Mouse (Mus musculus): Measurements from ENCODE around the gene Klc1.

The Klc1 gene

DNA sequence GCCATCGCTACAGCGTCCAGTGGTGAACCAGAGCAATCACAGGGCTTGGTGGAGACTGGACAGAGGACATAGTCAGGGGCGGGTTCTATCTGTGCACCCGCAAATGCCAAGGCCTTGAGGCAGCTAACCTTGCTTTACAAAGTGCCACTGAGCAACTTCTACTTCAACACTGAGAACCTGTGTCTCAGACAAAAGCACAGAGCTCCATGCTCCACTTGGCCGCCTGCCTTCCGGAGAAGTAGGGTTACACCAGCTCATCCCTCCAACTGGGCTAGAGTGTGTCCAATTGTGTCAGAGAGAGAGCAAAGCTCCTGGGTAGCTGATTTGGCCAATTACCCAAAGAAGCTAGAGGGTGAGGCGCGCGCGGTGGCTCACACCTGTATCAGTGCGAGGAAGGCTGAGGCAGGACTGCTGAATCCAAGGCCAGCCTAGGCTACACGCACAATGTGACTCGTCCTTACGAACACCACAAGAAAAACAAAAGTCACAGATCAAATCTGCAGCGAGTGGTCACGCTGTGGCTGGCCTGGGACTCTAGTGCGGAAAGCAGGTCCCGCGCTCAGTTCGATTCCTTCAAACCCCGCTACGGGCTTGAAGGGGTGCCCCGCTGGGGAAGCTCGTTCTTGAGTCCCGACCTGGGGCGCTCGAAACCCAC lies 54.6 kb downstream of the Klc1 start:
- no peak for DNase-seq (ENCODE audit: low read depth, low spot score)

DNA sequence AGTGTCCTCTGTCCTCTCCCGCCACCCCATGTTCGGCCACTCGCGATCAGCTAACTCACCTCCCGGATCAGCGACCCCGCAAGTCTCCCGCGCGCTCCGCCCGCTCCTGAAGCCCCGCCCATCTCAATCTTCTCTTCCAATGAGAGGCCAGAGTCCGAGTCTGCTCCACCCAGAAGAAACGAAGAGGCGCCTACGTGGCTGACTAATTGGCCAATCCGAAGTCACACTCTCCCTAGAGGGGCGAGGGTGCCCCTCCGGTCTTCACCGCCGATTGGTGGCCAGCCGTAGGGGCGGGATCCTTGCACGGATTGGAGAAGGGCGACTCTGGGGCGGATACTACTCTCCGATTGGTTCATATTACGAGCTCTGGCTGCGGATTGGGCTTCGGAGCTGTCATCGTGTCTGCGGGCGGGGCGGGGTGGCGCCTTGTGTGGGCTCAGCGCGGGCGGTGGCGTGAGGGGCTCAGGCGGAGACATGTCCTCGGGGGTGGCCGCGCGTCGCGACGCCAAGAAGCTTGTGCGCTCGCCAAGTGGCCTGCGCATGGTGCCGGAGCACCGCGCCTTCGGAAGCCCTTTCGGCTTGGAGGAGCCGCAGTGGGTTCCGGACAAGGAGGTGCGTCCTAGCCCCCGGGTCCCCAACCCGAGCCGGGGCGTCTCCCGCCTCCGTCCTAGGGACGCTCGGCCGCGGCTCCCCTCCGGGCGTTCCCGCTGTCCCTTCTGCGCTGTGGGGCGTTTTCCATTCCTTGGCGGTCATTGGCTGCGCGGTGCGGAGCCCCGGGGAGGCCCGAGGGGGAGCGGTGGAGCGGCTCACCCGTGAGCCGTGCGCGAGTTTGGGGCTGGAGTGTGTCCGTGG lies 55.3 kb downstream of the Klc1 start, which contains the start of the genes Xrcc3 and Zfyve21:
Gene Xrcc3, minus strand, starts transcription at position 108 of the 852 bp plus-strand sequence.
Gene Zfyve21, plus strand, starts transcription at position 405 of the 852 bp plus-strand sequence.
- DNase-seq (ENCODE audit: low read depth, low spot score), result peak; percentile 98

DNA sequence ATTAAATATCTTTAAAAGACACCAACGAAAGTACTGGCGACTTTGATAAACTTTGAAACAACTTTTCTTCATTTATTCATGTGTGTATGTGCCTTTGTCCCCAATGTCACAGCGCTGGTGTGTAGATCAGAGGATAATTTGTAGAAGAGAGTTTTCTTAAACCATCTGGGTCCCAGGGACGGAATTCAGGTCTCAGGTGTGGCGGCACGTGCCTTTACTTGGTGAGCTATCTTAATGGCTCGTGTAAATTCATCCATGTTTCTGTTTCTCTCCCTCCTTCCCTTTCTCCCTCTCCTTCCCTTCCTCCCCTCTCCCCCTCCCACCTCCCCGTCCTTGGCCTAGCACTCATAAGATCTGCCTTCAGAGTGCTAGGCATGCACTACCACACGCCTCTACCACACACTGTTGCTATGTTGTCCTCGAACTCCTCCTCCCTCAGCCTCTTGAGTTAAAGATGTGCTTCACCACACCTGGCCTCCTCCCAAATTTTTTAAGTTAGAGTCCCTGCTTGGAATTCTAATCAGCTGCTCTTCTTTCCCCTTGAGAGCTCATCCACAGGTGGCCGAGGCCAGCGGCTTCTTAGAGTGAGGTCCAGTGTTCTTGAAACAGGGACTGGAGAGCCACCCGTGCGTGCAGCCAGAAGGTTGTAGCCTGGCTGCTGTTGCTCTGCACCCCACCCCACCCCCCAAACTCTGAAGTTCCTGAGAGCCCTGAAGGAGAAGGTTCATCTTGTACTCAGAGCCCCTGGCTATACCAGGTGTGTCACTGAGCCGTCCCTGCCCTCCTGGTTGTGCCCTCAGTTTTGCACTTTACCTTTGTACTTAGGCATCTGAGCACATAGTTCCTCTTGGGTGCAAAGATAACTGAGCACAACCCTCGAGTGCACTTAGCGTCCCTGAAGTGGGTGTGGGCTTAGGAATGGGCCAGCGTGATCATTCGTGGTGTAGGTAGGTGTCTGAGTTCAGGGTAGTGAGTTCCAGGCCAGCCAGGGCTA lies 56.4 kb downstream of the Klc1 start:
- DNase-seq (ENCODE audit: low read depth, low spot score), result no peak

DNA sequence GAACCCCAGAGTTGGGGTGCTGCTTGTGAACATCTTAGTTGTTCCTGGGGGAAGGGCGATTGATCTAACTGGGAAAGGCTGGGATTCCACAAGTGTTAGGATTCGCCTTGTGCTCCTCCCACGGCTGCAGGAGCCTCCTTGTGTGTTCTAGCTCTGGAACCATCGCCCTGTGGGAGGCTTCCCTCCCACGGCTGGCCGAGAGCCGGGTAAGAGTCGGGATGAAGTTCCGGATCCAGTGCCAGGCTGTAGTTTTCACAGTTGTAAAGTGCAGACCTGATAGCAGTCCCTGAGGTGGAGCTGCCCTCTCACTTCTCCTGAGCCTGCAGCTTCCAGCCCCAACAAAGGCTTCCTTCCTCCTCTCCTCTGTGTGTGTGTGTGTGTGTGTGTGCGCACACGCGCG lies 57.9 kb downstream of the Klc1 start:
- no peak for DNase-seq (ENCODE audit: low read depth, low spot score)

DNA sequence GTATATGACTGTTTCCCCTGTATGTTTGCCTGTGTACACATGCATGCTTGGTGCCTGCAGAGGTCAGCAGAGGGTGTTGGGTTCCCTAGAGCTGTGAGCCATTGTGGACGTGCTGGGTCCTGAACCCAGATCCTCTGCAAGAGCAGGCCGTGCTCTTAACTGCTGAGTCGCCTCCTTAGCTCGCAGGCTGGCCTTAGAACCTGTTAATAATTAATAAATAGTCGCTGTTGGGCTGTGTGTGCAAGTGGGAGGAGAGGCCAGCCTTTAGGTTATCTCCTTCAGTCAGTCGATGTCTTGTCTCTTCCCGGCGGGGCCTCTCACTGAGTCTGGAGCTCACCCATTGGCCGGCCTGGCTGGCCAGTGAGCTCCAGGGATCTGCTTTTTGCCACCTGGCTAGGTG lies 58.3 kb downstream of the Klc1 start:
- DNase-seq (ENCODE audit: low read depth, low spot score), result no peak

- DNase-seq (ENCODE audit: low read depth, low spot score), result no peak
Measured at GRCm38 (mm10) chr12:111817991-111818390, 59.3 kb downstream of the Klc1 start.

- no peak for DNase-seq (ENCODE audit: low read depth, low spot score)
Measured at GRCm38 (mm10) chr12:111819936-111820335, 61.3 kb downstream of the Klc1 start.

DNA sequence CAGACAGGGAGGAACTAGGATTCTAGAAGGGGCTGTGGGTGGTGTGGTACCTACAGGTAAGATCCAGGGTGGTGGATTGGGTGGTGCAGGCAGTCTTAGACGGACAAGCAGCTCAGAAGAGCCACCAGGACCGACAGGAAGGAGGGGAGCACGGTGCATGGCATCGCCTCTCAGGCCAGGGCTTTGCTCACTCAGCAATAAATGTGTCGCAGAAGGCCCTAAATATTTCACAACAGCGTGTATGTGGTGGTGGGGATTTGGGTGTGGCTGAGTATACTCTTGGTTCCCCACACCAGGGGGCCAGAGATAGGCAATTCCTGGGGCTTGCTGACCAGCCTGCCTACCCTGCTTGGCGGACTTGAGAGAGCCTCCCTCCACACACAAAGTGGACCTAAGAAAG lies 62.1 kb downstream of the Klc1 start:
- no peak for DNase-seq (ENCODE audit: low read depth, low spot score)

DNA sequence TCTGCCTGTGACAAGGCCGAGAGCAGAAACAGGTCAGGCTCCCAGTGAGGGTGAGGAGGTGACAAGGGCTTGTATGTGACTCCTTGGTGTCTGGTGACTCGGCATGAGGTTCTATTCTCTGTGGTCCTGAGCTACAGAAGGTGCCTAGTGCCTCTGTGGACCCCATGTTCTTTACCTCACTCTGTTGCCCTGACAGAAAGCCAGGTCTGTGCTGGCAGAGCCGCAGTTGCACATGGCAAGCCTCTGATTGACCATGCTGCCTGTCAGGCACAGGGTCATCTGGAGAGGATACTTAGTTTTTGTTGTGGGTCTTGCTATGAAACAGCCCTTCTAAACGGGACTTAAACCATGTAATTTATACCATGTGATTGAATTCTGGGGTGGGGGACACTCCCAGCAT lies 63.3 kb downstream of the Klc1 start:
- no peak for DNase-seq (ENCODE audit: low read depth, low spot score)

GRCm38 (mm10) chr12:111827556-111827955 lies 68.9 kb downstream of the Klc1 start:
- no peak for DNase-seq (ENCODE audit: low read depth, low spot score)

- no peak for DNase-seq (ENCODE audit: low read depth, low spot score)
Measured at GRCm38 (mm10) chr12:111829447-111829846, 70.8 kb downstream of the Klc1 start.

DNA sequence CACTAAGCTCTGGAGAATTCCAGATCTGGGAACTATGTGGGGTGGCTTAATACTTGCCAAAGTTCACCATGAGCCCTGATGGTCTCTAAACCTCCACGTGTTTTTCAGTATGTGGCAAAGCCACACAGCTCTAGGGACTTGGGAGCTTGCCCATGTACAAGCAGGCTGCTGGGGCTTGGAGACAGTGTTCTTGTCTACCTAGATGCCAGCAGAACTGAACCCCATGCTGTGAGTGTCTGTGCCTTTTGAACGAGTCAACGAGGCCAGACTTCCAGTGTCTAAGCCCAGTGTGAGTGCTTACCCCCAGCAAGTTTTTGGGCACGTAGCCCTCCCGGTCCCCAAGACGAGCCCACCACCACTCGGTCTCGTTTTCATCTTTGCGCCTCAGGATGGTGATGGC lies 71.3 kb downstream of the Klc1 start:
- no peak for DNase-seq (ENCODE audit: low read depth, low spot score)

DNA sequence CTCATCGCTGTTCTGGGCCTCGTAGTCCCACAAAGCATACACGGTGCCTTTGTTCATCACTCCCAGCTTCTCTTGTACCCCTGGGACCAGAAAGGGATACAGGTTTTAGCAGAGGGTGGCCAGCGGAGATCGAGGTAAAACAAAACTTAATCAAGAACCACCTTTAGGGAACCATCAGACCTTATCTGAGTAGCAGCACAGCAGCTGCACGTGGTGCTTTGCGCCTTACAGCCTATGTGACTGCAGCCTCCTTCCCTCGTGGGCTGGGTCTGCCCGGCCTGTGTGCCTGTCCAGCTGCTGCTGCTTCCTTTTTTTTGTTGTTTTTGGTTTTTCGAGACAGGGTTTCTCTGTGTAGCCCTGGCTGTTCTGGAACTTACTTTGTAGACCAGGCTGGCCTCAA lies 71.7 kb downstream of the Klc1 start:
- DNase-seq (ENCODE audit: low read depth, low spot score), result no peak

- no peak for DNase-seq (ENCODE audit: low read depth, low spot score)
Measured at GRCm38 (mm10) chr12:111832643-111833042, 74.0 kb downstream of the Klc1 start.

DNA sequence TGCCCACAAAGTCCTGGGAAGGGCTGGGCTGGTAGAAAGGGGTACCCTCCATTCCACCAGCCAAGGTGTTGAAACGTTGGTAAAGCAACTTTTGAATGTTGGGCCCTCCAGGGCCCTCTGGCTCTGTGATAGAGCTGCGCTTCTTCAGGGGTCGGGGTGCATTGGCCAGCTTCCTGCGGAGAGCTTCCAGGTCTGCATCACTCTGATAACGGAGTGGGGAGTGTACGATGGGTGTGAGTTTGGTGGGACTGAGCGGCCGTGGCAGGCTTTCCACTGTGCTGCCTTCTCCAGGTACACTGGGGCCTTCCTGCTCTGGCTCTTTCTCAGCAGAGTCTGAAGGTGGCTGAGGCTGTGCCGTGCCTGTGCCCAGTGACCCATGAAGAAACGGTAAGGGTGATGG lies 74.8 kb downstream of the Klc1 start:
- DNase-seq (ENCODE audit: low read depth, low spot score), result no peak

DNA sequence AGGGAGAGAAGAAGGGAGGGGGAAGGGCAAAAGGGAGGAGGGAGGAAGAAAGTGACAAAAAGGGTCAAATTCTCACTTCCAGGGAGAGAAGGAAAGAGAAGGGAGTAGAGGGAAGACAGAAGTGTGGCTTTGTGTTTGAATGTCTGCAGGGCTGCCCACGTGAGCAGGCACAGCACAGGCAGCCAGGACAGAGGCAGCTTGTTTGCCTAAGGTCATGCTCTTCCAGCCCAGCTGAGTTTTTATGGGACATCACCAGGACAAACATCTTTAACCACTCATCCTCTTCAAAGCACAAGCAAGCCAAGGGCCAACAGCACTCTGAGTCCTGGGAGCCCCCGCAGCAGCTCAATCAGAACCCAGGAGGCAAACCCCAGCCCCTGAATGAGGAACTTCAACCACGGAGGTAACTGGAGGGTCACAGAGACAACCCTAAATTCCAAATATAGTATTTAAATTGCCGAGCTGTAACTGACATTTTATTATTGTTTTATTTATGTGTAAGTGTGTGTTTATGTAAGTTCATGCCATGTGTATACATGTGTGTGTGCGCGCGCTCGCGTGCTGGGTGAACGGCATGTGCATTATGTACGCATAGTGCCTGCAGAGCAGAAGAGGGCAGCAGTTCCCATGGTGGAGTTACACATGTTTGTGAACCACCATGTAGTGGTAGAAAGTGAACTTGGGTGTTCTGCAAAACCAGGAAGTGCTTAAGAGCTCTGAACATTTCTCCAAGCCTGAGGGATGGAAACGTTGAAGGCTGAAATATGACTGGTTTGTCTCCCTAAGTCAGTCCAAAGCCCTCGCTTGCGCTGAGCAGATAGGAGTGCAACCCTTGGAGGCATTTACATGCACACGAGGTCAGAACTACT lies 84.2 kb downstream of the Klc1 start:
- DNase-seq (ENCODE audit: low read depth, low spot score), result no peak

GRCm38 (mm10) chr12:111843470-111843869 lies 84.8 kb downstream of the Klc1 start:
- no peak for DNase-seq (ENCODE audit: low read depth, low spot score)

GRCm38 (mm10) chr12:111845953-111846352 lies 87.3 kb downstream of the Klc1 start:
- DNase-seq (ENCODE audit: low read depth, low spot score), result no peak

DNA sequence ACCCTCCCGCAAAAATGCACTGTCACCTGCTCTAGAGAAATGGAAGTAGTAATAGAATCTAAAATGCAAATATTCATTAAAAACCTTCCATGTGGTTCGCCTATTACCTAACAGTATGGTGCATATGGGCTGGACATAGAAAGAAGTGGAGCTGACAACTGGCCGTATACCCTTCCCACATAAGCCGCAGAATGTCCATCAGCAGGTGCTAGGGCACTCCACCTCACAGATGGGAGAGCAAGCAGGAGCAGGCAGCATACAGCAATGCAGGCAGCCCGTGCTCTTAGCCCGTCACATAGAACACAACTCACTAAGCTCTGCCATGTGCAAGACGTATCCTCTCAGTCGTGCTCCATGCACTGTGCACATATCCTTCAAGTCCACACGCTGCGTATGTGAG lies 88.2 kb downstream of the Klc1 start:
- DNase-seq (ENCODE audit: low read depth, low spot score), result no peak

DNA sequence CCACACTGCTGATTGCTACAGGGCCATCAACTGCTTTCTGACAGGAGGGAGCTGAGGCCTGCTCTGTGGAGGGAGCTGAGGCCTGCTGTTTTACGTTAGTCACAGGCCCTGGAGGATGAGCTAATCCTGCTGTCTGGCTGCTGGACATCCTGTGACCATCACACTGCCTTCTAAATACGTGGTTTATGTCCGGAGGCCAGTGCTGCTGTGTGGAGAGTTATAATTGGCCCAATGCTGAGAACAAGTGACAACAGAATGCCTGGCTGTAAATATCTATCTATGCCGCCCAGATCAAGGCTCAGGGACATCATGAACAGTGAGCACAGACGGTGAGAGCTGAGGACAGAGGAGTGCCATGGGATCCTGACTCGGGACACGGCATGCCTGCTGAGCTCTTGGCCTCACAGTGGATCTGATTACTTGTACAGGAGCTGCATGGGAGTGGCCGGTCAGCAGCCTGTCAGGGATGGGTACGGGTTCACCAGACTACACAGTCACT lies 89.7 kb downstream of the Klc1 start:
- no peak for DNase-seq (ENCODE audit: low read depth, low spot score)

DNA sequence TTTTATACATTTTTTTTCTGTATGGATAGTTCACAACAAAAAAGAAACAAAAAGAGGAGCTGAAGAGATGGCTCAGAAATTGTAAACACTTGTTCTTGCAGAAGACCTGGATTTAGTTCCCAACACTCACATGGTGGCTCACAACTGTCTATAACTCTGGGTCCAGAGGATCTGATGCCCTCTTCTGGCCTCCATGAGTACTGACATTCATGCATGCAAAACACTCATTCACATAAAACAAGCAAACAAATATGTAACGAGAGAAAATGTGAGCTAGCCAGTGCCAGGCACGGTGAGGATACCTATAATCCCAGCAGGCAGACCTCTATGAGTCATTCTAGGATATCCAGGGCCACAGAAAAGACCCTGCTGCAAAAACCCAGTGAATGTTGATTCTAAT lies 92.6 kb downstream of the Klc1 start:
- DNase-seq (ENCODE audit: low read depth, low spot score), result no peak

Measured in retina, postnatal 7 days (tissue).